Mouse (Mus musculus): ENCODE results near the gene Gm28044. TPM values are rescaled to one million over a fixed set of nuclear protein-coding genes. Genes with fewer than 3 reads are reported as not detected.
"Not testable (repeated sequence)": the region's sequence is repeated elsewhere in the genome, so short reads cannot be mapped to it uniquely, and the experiment has no call there.

Gene Gm28044
- total RNA-seq, 2 experiments from 2014 or later: 0.81 to 0.82 TPM

DNA sequence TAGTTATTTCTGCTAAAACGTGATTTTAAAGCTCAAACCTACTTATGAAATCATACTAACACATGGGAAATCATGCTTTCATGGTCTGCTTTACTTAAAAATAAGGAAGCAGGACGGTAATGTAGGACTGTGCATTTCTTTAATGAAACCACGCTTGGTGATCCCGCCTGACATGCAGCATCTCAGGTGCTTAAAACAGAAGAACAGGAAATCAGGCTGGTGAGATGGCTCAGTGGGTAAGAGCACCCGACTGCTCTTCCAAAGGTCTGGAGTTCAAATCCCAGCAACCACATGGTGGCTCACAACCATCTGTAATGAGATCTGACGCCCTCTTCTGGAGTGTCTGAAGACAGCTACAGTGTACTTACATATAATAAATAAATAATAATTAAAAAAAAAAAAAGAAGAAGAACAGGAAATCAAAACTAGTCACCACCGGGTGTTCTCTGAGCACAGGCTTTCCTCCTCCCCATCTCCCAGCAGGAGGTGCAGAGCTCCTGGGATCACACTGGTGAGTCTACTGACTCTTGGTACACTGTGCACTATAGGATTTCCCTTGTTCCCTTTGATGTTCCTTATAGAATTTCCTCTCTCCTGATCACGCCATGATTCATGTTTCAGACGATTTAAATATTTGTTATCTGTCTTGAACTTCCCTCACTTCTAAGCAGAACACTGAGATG, 90.8 kb downstream of the Gm28044 start:
- peak overlapping the region; percentile 83 for H3K4me3 ChIP-seq
- peak; percentile 23 for TF ChIP-seq CTCF (conservative IDR thresholded peaks at IDR 0.05)
- peak overlapping the region; percentile 81 for H3K27ac ChIP-seq
- DNase-seq (ENCODE audit: low spot score in 2 of 2): not testable (repeated sequence)

DNA sequence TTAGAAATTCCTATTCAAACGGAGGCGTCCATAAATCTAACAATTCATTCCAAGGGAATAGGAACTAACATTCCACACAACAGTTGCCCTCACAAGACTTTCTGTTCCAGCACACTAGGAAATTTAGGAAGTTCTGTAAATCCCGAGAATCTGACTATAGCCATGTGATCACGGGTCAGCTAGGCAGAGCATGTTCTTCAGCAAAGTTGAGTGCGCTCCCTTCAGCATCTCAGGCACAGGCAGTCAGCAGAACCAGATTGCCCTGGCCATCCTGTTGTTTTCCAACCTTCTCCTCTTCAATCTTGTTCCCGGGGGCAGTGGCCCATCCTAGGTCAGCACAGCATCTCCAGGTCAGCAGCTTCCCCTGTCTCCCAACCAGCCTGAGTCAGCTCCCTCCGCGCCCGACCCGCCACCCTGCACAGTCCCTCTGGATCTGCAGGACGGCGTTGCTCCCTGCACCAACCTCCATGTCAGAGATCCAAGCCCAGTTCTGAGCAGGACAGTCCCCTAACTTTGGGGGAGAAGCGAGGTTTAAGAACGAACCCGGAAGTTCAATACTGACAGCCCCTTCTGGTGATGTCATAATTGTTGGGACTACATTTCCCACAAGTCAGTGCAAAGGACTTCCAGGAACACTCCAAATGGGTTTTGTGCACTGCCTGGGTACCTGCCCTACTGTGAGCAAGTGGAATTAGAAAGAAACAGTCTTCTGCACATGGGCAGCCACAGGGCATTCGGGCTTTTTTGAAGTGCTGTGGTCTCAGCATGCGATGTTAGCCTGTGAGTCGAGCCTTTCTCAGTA, 91.6 kb downstream of the Gm28044 start:
- TF ChIP-seq CTCF (conservative IDR thresholded peaks at IDR 0.05): no peak
- Histone ChIP-seq H3K27ac (peak overlapping the region; percentile 81), H3K4me3 (peak overlapping the region; percentile 83)
- DNase-seq (ENCODE audit: low spot score in 2 of 2): peak; percentile 87 to 92

Other genes starting within 250 kb of the Gm28044 start
- under 1 TPM; 0.39 to 0.44 TPM for gene Rslcan18, start 244.3 kb downstream of the Gm28044 start, total RNA-seq (2021)
- gene Zfp759, start 238.9 kb downstream of the Gm28044 start, total RNA-seq (2021): 10 to 100 TPM in 1 of 2 experiments, 1 to 10 TPM in 1; 8.9 to 10.6 TPM
- gene Rsl1, start 187.4 kb downstream of the Gm28044 start, total RNA-seq (2021): 1 to 10 TPM; 4.1 to 6.7 TPM
- gene Zfp455, start 166.0 kb downstream of the Gm28044 start, total RNA-seq (2021): 1 to 10 TPM; 2.0 to 3.0 TPM
- gene Zfp458, start 82.1 kb downstream of the Gm28044 start, total RNA-seq (2021): 10 to 100 TPM; 19.9 to 22.2 TPM
- 1 to 10 TPM; 4.0 to 6.5 TPM for gene Zfp457, start 54.1 kb downstream of the Gm28044 start, total RNA-seq (2021)
- gene Zfp595, start 28.0 kb downstream of the Gm28044 start, total RNA-seq (2021): 1 to 10 TPM; 3.2 to 4.9 TPM
- 1 to 10 TPM; 1.0 to 1.2 TPM for gene Zfp953, start 69 bp upstream of the Gm28044 start, total RNA-seq (2021)
- under 1 TPM in 1 of 2 experiments, not detected in 1; 0.72 TPM for gene Gm28041, start 15.2 kb upstream of the Gm28044 start, total RNA-seq (2021)
- gene Zfp456, start 15.3 kb upstream of the Gm28044 start, total RNA-seq (2021): under 1 TPM; 0.52 to 0.59 TPM
- 1 to 10 TPM; 3.5 to 4.0 TPM for gene Zfp429, start 39.3 kb upstream of the Gm28044 start, total RNA-seq (2021)
- gene Zfp459, start 60.9 kb upstream of the Gm28044 start, total RNA-seq (2021): 1 to 10 TPM; 1.8 to 2.8 TPM
- gene Zfp874a, start 91.1 kb upstream of the Gm28044 start, total RNA-seq (2021): 10 to 100 TPM; 11.8 TPM
- 10 to 100 TPM; 15.1 to 15.7 TPM for gene Zfp874b, start 123.7 kb upstream of the Gm28044 start, total RNA-seq (2021)
- gene Zfp58, start 140.0 kb upstream of the Gm28044 start, total RNA-seq (2021): 1 to 10 TPM; 9.2 to 9.3 TPM
- 1 to 10 TPM in 1 of 2 experiments, not detected in 1; 1.5 TPM for gene Gm26965, start 165.6 kb upstream of the Gm28044 start, total RNA-seq (2021)
- gene Zfp87, start 165.6 kb upstream of the Gm28044 start, total RNA-seq (2021): 10 to 100 TPM; 19.8 to 23.4 TPM
- 10 to 100 TPM in 1 of 2 experiments, 1 to 10 TPM in 1; 8.5 to 10.8 TPM for gene Zfp748, start 193.3 kb upstream of the Gm28044 start, total RNA-seq (2021)
- gene Zfp729b, start 249.2 kb upstream of the Gm28044 start, total RNA-seq (2021): 10 to 100 TPM in 1 of 2 experiments, 1 to 10 TPM in 1; 9.1 to 10.2 TPM

All from layer of hippocampus, adult 2 months (tissue).